Mouse (Mus musculus): ENCODE data around the gene Morc3.

Gene Morc3

GRCm38 (mm10) chr16:93922835-93923389, 91.0 kb downstream of the Morc3 start:
- DNase-seq (ENCODE audit: low spot score) = no peak

- DNase-seq (ENCODE audit: low spot score) = no peak
Measured at GRCm38 (mm10) chr16:93923788-93924187, 91.9 kb downstream of the Morc3 start.
